Mouse (Mus musculus) ES-Bruce4 (cell line): ENCODE data around the gene Nsa2. TPM values are rescaled to one million over a fixed set of nuclear protein-coding genes. Genes with fewer than 3 reads are reported as not detected.

Experiments
- H3K27ac ChIP-seq: 2 replicates; pipeline ENCODE4 v1.5.1; 2012; ENCODE audit warnings: low read length, inconsistent platforms; ENCODE audit not compliant: insufficient read depth
- H3K27me3 ChIP-seq: 2 replicates; pipeline ENCODE4 v1.6.1; 2012; ENCODE audit warnings: mild to moderate bottlenecking, low read length, inconsistent platforms; ENCODE audit not compliant: control insufficient read depth, poor library complexity, insufficient read depth, severe bottlenecking
- H3K36me3 ChIP-seq: 2 replicates; pipeline ENCODE4 v1.6.1; 2012; ENCODE audit warnings: inconsistent platforms, mild to moderate bottlenecking, low read length, moderate library complexity; ENCODE audit not compliant: control insufficient read depth, poor library complexity, insufficient read depth, severe bottlenecking
- H3K4me1 ChIP-seq: one replicate; pipeline ENCODE4 v1.8.1; 2011; ENCODE audit warnings: low read length; ENCODE audit not compliant: control insufficient read depth, insufficient read depth
- H3K4me3 ChIP-seq: 2 replicates; pipeline ENCODE4 v1.5.1; 2011; ENCODE audit warnings: low read depth, mild to moderate bottlenecking, low read length
- H3K9ac ChIP-seq: 2 replicates; pipeline ENCODE4 v1.6.1; 2012; ENCODE audit warnings: low read depth, mild to moderate bottlenecking, inconsistent platforms; ENCODE audit not compliant: poor library complexity, severe bottlenecking
- H3K9me3 ChIP-seq: replicated peaks from 2 replicates; pipeline ENCODE4 v1.6.1; 2012; ENCODE audit warnings: mild to moderate bottlenecking, low read length, inconsistent platforms; ENCODE audit not compliant: control insufficient read depth, poor library complexity, insufficient read depth, severe bottlenecking
- CTCF ChIP-seq: IDR thresholded peaks from one replicate; pipeline ENCODE4 v1.8.1; 2011; ENCODE audit warnings: low read depth, low read length
- EP300 ChIP-seq: IDR thresholded peaks from 2 replicates; pipeline ENCODE4 v1.6.1; 2011; ENCODE audit warnings: low read depth, low read length; ENCODE audit not compliant: insufficient read depth
- POLR2A ChIP-seq: IDR thresholded peaks from one replicate; pipeline ENCODE4 v1.8.1; 2011; ENCODE audit warnings: low read length; ENCODE audit not compliant: insufficient read depth
- polyA plus RNA-seq: library from polyadenylated mRNA; stranded (reverse); fragments of >200 nt; gene quantifications from 2 replicates; pipeline ENCODE4 v1.2.4, GENCODE M21; 2011; ENCODE audit warnings: low read depth; ENCODE audit not compliant: missing spikeins, insufficient read depth, insufficient read length

Nsa2 gene
- polyA plus RNA-seq, 1 experiment, result 347 TPM

GRCm38 (mm10) chr13:97095726-97096125, 42.0 kb downstream of the Nsa2 start:
- no peak overlapping the region for H3K27ac ChIP-seq
- no peak overlapping the region for H3K9ac ChIP-seq
- no peaks in the 10 kb centered on the region for H3K9me3 ChIP-seq
- H3K4me1 ChIP-seq, result peaks cover 2% of the 10 kb centered on the region
- H3K27me3 ChIP-seq, result no peaks in the 10 kb centered on the region
- TF ChIP-seq CTCF (no peak), EP300 (no peak), POLR2A (no peak)
- H3K36me3 ChIP-seq, result peaks cover 36% of the 10 kb centered on the region
- H3K4me3 ChIP-seq, result no peak overlapping the region

DNA sequence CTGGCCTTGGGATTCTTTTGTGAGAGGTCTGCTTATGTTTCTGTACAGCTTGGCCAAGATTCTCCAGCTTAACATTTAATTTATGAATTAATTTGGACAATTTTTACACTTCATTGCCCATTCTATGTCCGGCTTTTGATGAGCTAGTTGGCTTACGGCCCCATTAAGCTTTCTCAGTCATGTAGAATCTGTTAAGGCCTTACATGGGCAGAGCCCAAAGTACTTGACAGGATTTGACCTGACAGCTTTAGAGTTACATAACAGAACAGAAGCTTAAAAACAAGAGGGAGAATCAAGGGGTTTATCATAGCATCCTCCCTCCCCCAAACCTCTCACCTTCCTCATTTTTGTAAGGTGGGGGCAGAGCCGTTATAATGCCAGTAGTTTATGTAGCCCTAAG, 49.6 kb downstream of the Nsa2 start:
- Histone ChIP-seq H3K4me1 (no peaks in the 10 kb centered on the region), H3K9me3 (no peaks in the 10 kb centered on the region), H3K27me3 (no peaks in the 10 kb centered on the region), H3K4me3 (no peak overlapping the region), H3K9ac (0 out of 2 replicates have a peak overlapping the region, but pooled peaks have one; percentile 0), H3K36me3 (peaks cover 5% of the 10 kb centered on the region; the same call in 1 of the 2 replicates), H3K27ac (peak overlapping the region; percentile 24; the same call in 1 of the 2 replicates)
- no peak for TF ChIP-seq EP300
- TF ChIP-seq CTCF, result no peak
- TF ChIP-seq POLR2A, result no peak

GRCm38 (mm10) chr13:97087421-97087820, 50.3 kb downstream of the Nsa2 start:
- peak overlapping the region; percentile 68 for H3K27ac ChIP-seq

GRCm38 (mm10) chr13:97086316-97086715, 51.4 kb downstream of the Nsa2 start:
- H3K36me3 ChIP-seq, result peaks cover 2% of the 10 kb centered on the region; the same call in 1 of the 2 replicates
- H3K4me1 ChIP-seq, result peaks cover 3% of the 10 kb centered on the region
- 0 out of 2 replicates have a peak, but pooled peaks have one; percentile 10 for TF ChIP-seq EP300
- no peak for TF ChIP-seq POLR2A
- no peaks in the 10 kb centered on the region for H3K9me3 ChIP-seq
- H3K27me3 ChIP-seq, result no peaks in the 10 kb centered on the region
- H3K9ac ChIP-seq, result 0 out of 2 replicates have a peak overlapping the region, but pooled peaks have one; percentile 56
- H3K27ac ChIP-seq, result peak overlapping the region; percentile 96
- no peak overlapping the region for H3K4me3 ChIP-seq

More at GRCm38 (mm10) chr13:97087421-97087820, 50.3 kb downstream of the Nsa2 start:
- H3K36me3 ChIP-seq, result 0 out of 2 replicates have a peak, but pooled peaks cover 6% of the 10 kb centered on the region
- H3K4me3 ChIP-seq, result no peak overlapping the region; the same call in 1 of the 2 replicates
- H3K4me1 ChIP-seq, result peaks cover 3% of the 10 kb centered on the region
- H3K27me3 ChIP-seq, result no peaks in the 10 kb centered on the region
- TF ChIP-seq CTCF (no peak), POLR2A (no peak), EP300 (no peak)
- H3K9me3 ChIP-seq, result no peaks in the 10 kb centered on the region
- H3K9ac ChIP-seq, result 0 out of 2 replicates have a peak overlapping the region, but pooled peaks have one; percentile 0

- H3K4me3 ChIP-seq, result no peak overlapping the region
- H3K4me1 ChIP-seq, result peaks cover 3% of the 10 kb centered on the region
- H3K36me3 ChIP-seq, result peaks cover 12% of the 10 kb centered on the region; the same call in 1 of the 2 replicates
- H3K27me3 ChIP-seq, result no peaks in the 10 kb centered on the region
- TF ChIP-seq POLR2A, result no peak
- no peak for TF ChIP-seq EP300
- H3K9ac ChIP-seq, result no peak overlapping the region
- no peaks in the 10 kb centered on the region for H3K9me3 ChIP-seq
- peak overlapping the region; percentile 89 for H3K27ac ChIP-seq
Observed at GRCm38 (mm10) chr13:97082432-97082831, 55.3 kb downstream of the Nsa2 start.

GRCm38 (mm10) chr13:97080615-97081014, 57.1 kb downstream of the Nsa2 start:
- H3K27ac ChIP-seq, result no peak overlapping the region
- H3K27me3 ChIP-seq, result no peaks in the 10 kb centered on the region
- no peak overlapping the region for H3K9ac ChIP-seq
- H3K4me1 ChIP-seq, result peaks cover 3% of the 10 kb centered on the region
- H3K9me3 ChIP-seq, result no peaks in the 10 kb centered on the region
- no peak for TF ChIP-seq EP300
- TF ChIP-seq POLR2A, result no peak
- no peak for TF ChIP-seq CTCF
- peaks cover 12% of the 10 kb centered on the region for H3K36me3 ChIP-seq
- no peak overlapping the region for H3K4me3 ChIP-seq
